Mouse (Mus musculus) MEL (cell line): Measurements from ENCODE around the gene Leo1.
"Not testable (repeated sequence)": the region's sequence is repeated elsewhere in the genome, so short reads cannot be mapped to it uniquely, and the experiment has no call there.

ENCODE experiments used
- CTCF ChIP-seq, 3 experiments: IDR thresholded peaks in 2 of 3; conservative IDR thresholded peaks in 1 of 3; 2 replicates each; pipeline ENCODE4 v1.5.1; 2011 to 2012; ENCODE audit warnings: low read length in 3 of 3, low read depth in 2 of 3, mild to moderate bottlenecking in 2 of 3, improper control_type of control experiment in 1 of 3, inconsistent platforms in 1 of 3, mixed read lengths in 1 of 3, moderate library complexity in 1 of 3; ENCODE audit not compliant: control insufficient read depth in 1 of 3, insufficient read depth in 1 of 3, poor library complexity in 1 of 3, severe bottlenecking in 1 of 3
- EP300 ChIP-seq, 2 experiments: IDR thresholded peaks; 2 replicates each; pipeline ENCODE4 v1.6.1; 2011; ENCODE audit warnings: improper control_type of control experiment in 2 of 2, low read length in 2 of 2, low read depth in 1 of 2, mild to moderate bottlenecking in 1 of 2
- ETS1 ChIP-seq: IDR thresholded peaks from 2 replicates; pipeline ENCODE4 v1.6.1; 2012; ENCODE audit warnings: low read depth, mild to moderate bottlenecking, inconsistent platforms, low read length, improper control_type of control experiment, moderate library complexity
- GATA1 ChIP-seq: IDR thresholded peaks from 2 replicates; pipeline ENCODE4 v1.6.1; 2011; ENCODE audit warnings: low read depth, low read length, improper control_type of control experiment
- JUND ChIP-seq: IDR thresholded peaks from 2 replicates; pipeline ENCODE4 v1.6.1; 2011; ENCODE audit warnings: low read depth, mild to moderate bottlenecking, improper control_type of control experiment, low read length
- MAFK ChIP-seq: IDR thresholded peaks from 2 replicates; pipeline ENCODE4 v1.6.1; 2011; ENCODE audit warnings: low read depth, mild to moderate bottlenecking, low read length, improper control_type of control experiment, borderline replicate concordance
- POLR2A ChIP-seq, 2 experiments: IDR thresholded peaks; 2 replicates each; pipeline ENCODE4 v1.6.1; 2011 to 2012; ENCODE audit warnings: low read length in 2 of 2, mild to moderate bottlenecking in 2 of 2, control low read depth in 1 of 2, improper control_type of control experiment in 1 of 2, low read depth in 1 of 2, moderate library complexity in 1 of 2; ENCODE audit not compliant: control insufficient read depth in 1 of 2, insufficient read depth in 1 of 2, poor library complexity in 1 of 2
- POLR2AphosphoS5 ChIP-seq: IDR thresholded peaks from 2 replicates; pipeline ENCODE4 v1.6.1; 2012; ENCODE audit warnings: low read depth, borderline replicate concordance, mild to moderate bottlenecking, inconsistent platforms, low read length, moderate library complexity, mixed read lengths
- SMC3 ChIP-seq: IDR thresholded peaks from 2 replicates; pipeline ENCODE4 v1.6.1; 2011; ENCODE audit warnings: low read depth, low read length, improper control_type of control experiment
- UBTF ChIP-seq: IDR thresholded peaks from 2 replicates; pipeline ENCODE4 v1.6.1; 2012; ENCODE audit warnings: low read depth, mild to moderate bottlenecking, inconsistent platforms, low read length, improper control_type of control experiment, moderate library complexity, borderline replicate concordance; ENCODE audit not compliant: insufficient read depth
- USF1 ChIP-seq: IDR thresholded peaks from 2 replicates; pipeline ENCODE4 v1.6.1; 2014; ENCODE audit warnings: low read depth, mild to moderate bottlenecking, inconsistent platforms, low read length, improper control_type of control experiment, moderate library complexity
- ZMIZ1 ChIP-seq: IDR thresholded peaks from 2 replicates; pipeline ENCODE4 v1.6.1; 2012; ENCODE audit warnings: low read depth, mild to moderate bottlenecking, inconsistent platforms, low read length, improper control_type of control experiment, moderate library complexity
- ZNF384 ChIP-seq: IDR thresholded peaks from 2 replicates; pipeline ENCODE4 v1.6.1; 2012; ENCODE audit warnings: low read depth, mild to moderate bottlenecking, inconsistent platforms, low read length, improper control_type of control experiment

GRCm38 (mm10) chr9:75488255-75488654 lies 46.9 kb downstream of the Leo1 start:
- TF ChIP-seq POLR2A (IDR thresholded peaks at IDR 0.05; ENCODE audit: control insufficient read depth in 1 of 2, insufficient read depth in 1 of 2, low read depth in 1 of 2, low read length in 2 of 2, poor library complexity in 1 of 2); EP300 (IDR thresholded peaks at IDR 0.05; ENCODE audit: low read depth in 1 of 2, low read length in 2 of 2); GATA1; POLR2AphosphoS5; MAFK; SMC3; JUND; CTCF (IDR thresholded peaks at IDR 0.05 in 2 of 3, conservative IDR thresholded peaks at IDR 0.05 in 1 of 3; ENCODE audit: control insufficient read depth in 1 of 3, insufficient read depth in 1 of 3, low read depth in 2 of 3, low read length in 3 of 3, poor library complexity in 1 of 3, severe bottlenecking in 1 of 3); ZNF384; ZMIZ1; UBTF; USF1; ETS1: not testable (repeated sequence)
